Mouse (Mus musculus) brain, embryonic 14.5 days (tissue): ENCODE measurements at regions not wholly inside any gene's neighbourhood (a gene's known extent, or its start where the extent isn't known, plus 50 kb on each side); places are given as distances from the start of the nearest gene placed in this dataset.
A peak's percentile ranks its signal among the peaks of the same experiment; 100 is the strongest.

Experiments used
- DNase-seq: peaks from one replicate; pipeline ENCODE4 v3.0.0-alpha.2; 2011; ENCODE audit warnings: low read depth
- CTCF ChIP-seq: fragments of 200-500 bp; IDR thresholded peaks from 2 replicates; pipeline ENCODE4 v1.5.1; 2012; ENCODE audit warnings: inconsistent platforms, mild to moderate bottlenecking, moderate library complexity, borderline replicate concordance; ENCODE audit not compliant: insufficient read depth, insufficient read length; ENCODE audit errors: extremely low read depth
- POLR2A ChIP-seq: fragments of 200-500 bp; IDR thresholded peaks from 2 replicates; pipeline ENCODE4 v1.6.1; 2012; ENCODE audit warnings: mild to moderate bottlenecking, inconsistent platforms, borderline replicate concordance; ENCODE audit not compliant: poor library complexity, insufficient read depth, insufficient read length, severe bottlenecking; ENCODE audit errors: extremely low read depth

GRCm38 (mm10) chr10:17622802-17623201, 100.2 kb upstream of the Cited2 start:
- no peak for DNase-seq
- TF ChIP-seq POLR2A (no peak), CTCF (no peak)

GRCm38 (mm10) chr10:17629709-17630108, 93.3 kb upstream of the Cited2 start:
- no peak for TF ChIP-seq CTCF
- TF ChIP-seq POLR2A = no peak
- DNase-seq = no peak

- peak; percentile 83 for DNase-seq
- no peak for TF ChIP-seq CTCF
- TF ChIP-seq POLR2A = no peak
Observed at GRCm38 (mm10) chr10:17630861-17631581, 92.0 kb upstream of the Cited2 start.

GRCm38 (mm10) chr10:17631817-17632216, 91.2 kb upstream of the Cited2 start:
- TF ChIP-seq POLR2A = no peak
- TF ChIP-seq CTCF = no peak
- peak; percentile 95 for DNase-seq

GRCm38 (mm10) chr10:17632959-17633674, 89.9 kb upstream of the Cited2 start:
- peak; percentile 12 for DNase-seq
- TF ChIP-seq CTCF (no peak), POLR2A (no peak)

GRCm38 (mm10) chr10:17645363-17645762, 77.7 kb upstream of the Cited2 start:
- TF ChIP-seq CTCF (no peak), POLR2A (no peak)
- no peak for DNase-seq

- no peak for TF ChIP-seq POLR2A
- no peak for TF ChIP-seq CTCF
- DNase-seq = no peak
Observed at GRCm38 (mm10) chr10:17646391-17646790, 76.6 kb upstream of the Cited2 start.

- DNase-seq = no peak
- TF ChIP-seq CTCF (no peak), POLR2A (no peak)
Observed at GRCm38 (mm10) chr10:17648077-17648476, 74.9 kb upstream of the Cited2 start.

- DNase-seq = no peak
- TF ChIP-seq CTCF (no peak), POLR2A (no peak)
Observed at GRCm38 (mm10) chr10:17650997-17651750, 71.8 kb upstream of the Cited2 start.

GRCm38 (mm10) chr10:17653325-17653724, 69.7 kb upstream of the Cited2 start:
- no peak for TF ChIP-seq CTCF
- no peak for TF ChIP-seq POLR2A
- peak; percentile 63 for DNase-seq

GRCm38 (mm10) chr10:17653785-17654184, 69.2 kb upstream of the Cited2 start:
- no peak for DNase-seq
- TF ChIP-seq CTCF (no peak), POLR2A (no peak)
